Mouse (Mus musculus): ENCODE measurements around the gene Dixdc1.

Dixdc1 gene

DNA sequence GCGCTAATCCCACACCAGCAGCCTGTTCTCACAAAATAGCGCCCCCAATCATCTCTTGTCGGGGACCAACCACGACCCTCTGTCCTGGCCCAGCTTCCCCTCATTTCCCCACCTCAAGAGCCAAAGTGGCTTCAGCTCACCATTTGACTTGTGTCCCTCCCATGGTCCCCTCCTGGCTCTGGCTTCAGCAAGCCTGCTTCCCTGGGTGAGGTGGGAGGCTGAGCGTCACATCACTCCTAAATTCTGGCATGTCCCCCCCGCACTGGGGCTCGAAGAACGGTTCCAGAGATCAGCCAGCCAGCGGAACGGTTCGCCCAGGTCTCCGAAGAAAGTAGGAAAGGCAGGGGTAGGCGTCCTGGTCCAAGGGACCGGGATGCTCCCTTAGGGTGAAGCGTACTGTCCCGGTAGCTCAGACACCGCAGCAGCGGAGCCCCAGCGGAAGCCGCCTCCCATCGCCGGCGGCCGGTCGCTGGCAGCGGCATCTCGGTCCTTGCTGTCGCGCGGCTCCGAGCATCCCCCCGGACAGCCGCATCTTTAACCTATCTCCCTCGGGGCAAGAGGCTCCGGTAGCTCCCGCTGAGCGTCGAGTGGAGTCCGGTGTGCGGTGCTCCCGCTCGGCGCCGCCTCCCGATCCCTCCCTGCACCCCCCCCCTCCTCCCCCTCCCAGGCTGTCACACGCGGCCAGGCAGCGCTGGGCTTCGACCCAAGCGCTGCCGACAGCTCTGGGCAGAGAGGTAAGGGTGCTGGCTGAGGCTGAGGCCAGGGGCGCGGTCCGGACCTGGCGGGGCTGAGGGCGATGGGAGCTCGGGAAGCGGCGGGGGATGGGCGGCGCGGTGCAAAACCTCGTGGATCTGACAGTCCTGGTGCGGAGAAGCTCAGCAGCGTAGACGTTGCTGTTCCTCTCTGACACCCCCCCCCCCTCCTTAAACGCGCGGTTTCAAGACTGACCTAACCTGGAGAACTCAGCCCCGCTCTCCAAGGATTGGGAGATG lies 40.6 kb downstream of the Dixdc1 start:
- DNase-seq (ENCODE audit: low read depth) = no peak

DNA sequence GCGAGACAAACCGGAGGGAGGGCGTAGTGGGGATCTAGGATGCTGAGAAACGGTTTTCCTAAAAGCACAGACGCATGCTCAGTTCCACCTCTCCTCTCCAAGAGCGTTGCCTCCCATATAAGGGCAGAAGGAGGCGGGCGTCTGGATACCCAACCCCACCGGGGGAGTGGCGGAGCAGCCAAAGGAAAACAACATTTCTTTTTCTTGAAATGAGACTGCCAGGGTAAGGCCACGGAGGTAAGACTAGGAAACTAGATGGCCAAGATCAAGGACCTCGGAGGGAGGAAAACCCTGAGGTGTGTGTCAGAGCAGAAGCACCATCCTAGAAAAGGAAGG lies 41.6 kb downstream of the Dixdc1 start:
- peak; percentile 76 for DNase-seq (ENCODE audit: low read depth)

DNA sequence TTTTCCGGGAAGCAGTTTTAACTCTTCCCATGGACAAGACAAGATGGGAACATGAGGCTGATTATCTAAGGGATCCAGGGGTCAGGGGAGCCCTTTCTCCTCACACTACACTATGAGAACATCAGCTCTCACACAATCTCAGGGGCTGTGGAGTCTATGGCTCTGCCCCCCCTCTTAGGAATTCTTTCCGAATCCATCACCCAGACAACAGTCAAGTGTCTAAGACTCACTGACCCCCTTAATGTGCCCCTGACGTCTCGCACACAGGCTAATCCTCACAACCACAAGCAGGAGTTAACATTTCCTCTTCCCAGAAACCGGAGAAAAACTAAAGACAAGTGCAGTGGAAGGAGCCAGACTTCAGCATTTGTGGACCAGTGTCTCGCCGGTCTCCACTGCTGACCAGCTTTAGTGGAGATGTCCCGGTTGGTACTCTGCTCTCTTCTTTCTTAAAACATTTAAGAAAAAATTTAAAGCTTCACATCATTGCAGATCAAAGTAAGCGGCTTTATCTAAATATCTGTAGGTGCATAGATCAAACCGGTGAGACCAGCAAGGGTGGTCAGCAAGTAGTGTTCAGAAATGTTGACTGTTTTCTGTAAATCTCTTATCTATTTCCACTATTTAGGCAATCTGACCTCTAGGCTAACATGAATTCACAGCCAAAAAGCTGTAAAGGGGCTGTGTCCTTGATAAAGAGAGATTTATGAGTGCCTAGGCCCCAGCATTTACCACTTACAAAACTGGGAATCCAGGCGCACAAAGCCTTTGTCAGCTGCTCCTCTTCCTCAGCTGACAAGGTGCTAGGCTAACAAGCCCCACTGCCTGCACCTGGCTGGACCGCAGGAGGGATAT lies 42.2 kb downstream of the Dixdc1 start:
- no peak for DNase-seq (ENCODE audit: low read depth)

DNA sequence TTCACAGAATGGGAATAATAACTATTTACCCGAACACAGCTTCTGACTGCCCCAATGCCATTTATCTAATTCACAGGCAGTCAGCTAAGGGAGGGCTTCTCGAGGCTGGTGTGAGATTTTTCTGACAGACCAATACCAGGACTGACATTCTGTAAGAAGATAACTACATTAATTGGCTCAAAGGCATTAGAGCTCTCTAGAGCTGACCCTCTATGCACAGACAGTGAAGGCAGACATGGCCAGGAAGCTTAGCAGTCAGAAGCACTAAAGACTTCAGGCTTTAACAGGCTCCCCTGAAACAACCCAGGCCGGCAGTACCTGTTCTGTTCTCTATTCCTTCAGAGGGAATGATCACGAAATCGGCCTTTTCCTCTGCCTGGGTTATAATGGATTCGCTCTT lies 44.2 kb downstream of the Dixdc1 start:
- no peak for DNase-seq (ENCODE audit: low read depth)

DNA sequence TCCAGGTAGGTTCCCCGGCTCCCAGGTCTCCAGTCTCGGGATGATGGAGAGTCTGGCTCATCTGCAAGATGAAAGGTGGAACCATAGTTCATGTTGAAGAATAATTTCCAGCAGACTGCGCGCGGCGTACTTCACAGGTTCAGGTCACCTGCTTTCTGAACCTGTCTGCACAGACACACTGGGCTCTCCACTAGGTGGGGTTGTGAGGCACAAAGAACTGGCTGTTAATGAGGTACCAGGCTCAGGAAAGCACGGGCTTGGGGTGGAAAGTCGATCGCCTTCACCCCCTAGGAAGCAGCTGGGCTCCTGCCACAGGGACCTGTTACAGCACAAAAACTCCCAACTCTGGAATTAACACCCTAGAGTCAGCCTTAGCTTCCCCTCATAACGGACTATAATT lies 45.7 kb downstream of the Dixdc1 start:
- no peak for DNase-seq (ENCODE audit: low read depth)

DNA sequence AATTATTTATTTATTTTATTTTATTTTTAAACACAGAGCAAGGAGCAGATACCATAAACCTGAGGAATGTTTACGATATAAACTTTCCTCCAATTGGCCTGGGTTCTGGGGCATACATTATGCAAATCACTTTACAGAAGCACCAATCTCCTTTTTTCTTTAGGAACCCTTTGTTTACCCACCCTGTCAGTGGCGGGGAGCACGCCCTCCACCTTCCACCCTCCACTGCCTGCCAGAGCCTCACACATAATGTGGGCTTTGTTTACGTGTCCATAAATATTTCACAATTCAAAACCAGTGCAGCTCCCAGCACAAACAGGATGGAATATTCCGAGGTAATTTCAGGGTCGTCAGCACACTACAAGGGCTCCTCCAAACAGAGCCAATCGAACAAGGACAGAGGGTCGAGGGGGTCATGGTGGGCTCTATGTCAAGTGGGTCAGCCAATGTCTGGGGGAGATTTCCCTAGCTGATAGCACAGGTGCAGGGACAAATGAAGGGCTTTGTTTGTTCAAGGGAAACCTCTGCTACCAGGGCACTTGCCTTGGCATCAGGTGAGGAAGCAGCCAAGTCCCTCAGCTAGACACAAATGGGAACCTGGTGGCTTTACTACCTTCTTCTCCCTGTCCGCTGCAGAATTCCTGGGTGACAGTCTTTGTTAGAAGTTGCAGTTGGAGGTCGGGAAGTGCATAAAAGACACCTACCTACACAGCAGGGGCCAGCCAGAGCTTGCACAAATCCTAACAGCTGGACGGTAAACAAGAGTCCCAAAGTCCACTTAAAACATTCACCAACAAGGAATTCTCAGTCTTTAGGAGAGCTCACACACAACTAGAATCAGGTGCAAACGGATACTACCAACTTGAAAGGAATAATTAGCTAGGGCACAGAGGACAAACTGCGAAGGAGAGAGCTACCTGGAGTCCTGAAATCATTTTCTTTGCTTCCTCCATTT lies 46.4 kb downstream of the Dixdc1 start:
- DNase-seq (ENCODE audit: low read depth) = no peak

DNA sequence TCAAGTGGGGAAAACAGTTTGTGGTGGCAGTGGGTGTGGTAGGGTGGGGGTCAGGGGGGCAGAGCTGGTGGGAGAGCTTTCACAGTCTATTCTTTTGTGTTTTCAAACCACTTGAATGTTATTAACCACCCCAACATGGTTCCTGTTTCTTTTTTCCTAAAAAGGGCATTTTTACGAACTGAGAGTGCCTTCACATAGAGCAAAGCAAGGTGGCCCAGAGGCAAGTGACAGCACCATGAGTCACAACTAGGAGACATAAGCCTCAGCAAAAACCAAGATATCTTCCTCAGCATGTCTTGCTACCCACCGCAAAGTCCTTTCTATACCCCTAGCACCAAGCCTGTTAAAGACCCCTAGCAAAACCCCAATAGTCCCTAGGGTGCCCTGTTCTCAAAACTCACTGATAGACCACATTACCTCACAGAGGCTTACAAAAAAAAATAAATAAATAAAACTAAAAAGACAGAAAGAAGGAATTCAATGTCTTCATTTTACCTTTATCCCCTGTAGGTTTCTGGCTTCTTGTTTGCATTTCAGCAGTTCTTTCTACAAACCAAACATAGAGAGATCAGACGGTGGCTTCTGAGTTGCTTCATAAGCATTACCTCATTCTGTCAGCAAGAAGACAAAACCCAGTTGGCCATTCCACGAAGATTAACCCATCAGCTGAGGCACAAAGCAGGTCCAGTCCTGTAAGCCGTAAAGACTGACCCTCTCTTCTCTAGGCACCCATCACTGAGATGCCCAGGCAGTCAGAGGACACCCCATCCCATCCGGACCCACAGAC lies 52.3 kb downstream of the Dixdc1 start:
- DNase-seq (ENCODE audit: low read depth) = no peak

DNA sequence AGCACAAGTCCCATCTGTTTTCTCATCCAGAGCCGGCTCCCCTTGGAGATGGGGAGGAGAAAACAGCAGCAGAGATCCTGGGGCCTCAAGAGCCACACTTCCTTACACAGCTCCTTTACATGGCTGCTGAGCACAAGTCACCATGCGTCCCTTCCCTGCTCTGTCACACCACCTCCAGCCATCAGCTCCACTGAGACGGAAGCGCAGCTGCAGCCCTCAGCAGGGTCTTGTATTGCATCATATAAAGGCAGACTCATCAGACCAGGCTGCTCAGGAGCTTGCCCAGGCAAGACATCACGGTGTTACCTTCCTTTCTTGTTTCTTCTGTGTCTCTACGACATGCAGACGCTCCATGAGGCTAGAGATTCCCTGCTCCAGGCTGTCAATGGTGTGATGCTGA lies 57.6 kb downstream of the Dixdc1 start:
- DNase-seq (ENCODE audit: low read depth) = no peak

DNA sequence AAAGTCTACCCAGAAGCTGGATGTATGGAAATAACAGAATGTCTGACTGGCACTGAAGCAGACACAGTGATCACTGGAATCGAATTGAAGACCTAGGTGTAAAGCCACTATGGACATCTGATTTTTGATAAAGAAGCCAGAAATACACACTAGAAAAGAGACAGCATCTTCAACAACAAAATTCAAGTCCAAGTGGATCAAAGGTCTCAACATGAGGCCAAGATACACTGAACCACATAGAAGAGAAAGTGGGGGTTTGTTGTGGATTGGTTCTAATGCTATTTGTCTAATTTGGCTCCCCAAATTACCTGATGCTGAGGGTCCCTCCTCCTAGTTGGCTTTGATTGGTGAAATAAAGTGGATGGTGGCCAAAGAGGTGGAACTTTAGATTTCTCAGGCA lies 59.9 kb downstream of the Dixdc1 start:
- no peak for DNase-seq (ENCODE audit: low read depth)

DNA sequence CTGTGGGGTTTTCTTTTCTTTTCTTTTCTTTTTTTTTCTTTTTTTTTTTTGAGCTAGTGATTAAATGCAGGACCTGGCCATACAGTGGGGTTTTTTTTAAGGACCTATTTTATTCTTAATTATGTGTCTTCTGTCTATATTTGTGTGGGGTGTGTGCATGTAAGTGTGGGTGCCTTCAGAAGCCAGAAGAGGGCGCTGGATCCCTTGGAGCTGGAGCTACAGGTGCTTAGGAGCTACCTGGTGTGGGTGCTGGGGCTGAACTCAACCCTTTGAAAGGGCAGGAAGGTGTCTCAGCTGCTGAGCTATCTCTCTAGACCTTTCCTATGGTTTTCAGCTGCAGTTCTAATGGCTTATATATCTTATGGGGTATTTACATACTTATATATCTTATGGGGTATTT lies 64.5 kb downstream of the Dixdc1 start:
- no peak for DNase-seq (ENCODE audit: low read depth)

DNA sequence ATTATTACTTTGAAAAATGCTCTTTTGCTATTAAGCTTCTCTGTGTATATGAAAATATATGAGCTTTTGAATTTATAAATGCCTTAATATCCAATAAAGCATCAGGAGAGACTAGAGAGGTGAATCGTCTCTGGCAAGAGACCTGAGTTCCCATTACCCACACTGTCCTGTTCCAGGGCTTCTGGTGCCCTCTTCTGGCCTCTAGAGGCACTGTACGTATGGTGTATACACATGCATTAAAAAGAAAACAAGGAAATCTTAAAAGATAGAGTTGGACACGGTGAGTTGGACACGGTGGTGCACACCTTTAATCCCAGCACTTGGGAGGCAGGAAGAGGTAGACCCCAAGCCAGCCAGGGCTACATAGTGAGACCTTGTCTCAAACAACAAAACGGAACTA lies 68.6 kb downstream of the Dixdc1 start:
- no peak for DNase-seq (ENCODE audit: low read depth)

DNA sequence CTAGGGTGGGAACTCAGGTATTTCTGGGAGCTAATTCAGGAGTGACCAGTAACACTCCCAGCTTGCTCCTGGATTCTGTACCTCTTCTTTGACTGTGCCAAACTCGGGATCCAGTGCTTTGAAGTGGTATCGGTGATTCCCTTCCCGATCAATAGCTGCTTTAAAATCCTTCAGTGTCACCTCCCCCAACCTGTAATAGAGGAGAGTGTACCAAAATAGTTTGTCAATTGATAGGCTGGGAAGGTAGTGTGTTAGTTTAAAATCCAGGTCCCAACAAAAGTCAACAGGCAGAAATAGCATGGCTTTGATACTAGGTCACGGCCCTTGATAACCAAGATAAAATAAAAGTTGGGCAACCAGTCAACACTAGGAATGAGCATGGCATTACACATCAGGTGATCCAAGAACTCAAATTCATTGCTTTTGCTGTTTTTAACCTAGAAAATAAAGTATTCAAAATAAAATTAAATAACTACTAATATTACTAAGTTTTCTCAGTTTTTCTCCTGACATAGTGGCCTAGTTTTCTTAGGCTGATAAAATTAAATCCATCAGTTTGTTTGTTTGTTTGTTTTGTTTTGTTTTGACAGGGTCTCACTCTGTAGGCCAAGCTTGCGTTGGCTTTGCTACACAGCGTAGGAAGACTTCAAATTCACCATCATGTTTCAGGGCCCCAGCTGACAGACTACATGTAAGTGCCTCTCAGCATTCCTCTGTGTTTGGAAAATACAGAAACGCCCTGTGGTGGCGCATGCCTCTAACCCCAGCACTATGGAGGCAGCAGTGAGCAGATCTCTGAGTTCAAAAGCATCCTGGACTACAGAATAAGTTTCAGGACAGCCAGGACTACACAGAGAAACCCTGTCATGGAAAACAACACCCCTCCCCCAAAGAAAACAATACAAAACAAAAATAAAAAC lies 71.5 kb downstream of the Dixdc1 start:
- no peak for DNase-seq (ENCODE audit: low read depth)

DNA sequence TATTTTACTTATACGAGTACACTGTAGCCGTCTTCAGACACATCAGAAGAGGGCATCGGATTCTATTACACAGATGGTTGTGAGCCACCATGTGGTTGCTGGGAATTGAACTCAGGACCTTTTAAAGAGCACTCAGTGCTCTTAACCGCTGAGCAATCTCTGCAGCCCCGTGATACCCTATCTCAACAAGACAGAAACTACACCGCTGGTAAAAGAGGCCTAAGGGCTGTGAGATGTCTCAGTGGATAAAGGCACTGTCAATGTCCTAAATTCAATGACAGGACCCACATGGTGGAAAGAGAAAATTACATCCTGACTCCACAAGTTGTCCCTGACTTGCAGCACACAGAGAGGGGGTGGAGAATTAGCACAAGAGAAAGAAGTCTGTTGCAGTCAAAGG lies 72.9 kb downstream of the Dixdc1 start:
- DNase-seq (ENCODE audit: low read depth) = no peak

DNA sequence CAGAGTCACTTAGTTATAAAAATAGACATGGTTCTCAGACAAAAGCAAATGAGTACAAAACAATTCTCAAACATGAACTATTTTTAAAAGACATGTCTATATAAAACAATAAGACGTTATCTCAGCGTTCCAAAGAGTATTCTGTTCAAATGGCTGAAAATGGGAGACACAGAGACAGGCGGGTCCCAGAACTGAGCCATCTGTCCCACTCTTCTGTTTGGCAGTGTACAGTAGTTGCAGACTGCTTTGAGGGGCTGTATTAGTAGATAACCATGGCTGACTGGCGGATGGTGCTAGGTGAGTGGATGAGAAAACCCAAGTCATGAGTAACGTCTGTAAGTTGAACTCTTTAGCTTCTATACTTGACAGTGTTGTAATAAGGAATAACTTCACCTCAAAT lies 74.5 kb downstream of the Dixdc1 start:
- no peak for DNase-seq (ENCODE audit: low read depth)

DNA sequence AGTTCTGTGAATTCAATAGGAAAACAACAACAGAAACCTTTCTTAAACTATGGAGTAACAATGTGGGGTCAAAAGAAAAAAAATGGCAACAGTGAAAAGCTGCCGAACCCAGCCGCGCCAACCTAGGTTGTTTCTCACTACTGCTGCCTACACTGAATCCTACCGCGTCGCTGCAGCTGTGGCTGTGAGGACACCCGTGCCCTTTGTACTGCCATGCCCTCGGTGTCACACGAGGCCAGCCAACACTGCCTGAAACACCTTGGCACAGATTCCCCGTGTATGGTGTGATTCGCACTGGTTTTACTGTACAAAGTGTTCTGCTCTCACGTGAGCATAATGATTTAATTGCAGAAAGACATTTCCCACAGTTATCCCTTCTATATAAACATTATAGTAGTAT lies 78.9 kb downstream of the Dixdc1 start:
- DNase-seq (ENCODE audit: low read depth) = no peak

DNA sequence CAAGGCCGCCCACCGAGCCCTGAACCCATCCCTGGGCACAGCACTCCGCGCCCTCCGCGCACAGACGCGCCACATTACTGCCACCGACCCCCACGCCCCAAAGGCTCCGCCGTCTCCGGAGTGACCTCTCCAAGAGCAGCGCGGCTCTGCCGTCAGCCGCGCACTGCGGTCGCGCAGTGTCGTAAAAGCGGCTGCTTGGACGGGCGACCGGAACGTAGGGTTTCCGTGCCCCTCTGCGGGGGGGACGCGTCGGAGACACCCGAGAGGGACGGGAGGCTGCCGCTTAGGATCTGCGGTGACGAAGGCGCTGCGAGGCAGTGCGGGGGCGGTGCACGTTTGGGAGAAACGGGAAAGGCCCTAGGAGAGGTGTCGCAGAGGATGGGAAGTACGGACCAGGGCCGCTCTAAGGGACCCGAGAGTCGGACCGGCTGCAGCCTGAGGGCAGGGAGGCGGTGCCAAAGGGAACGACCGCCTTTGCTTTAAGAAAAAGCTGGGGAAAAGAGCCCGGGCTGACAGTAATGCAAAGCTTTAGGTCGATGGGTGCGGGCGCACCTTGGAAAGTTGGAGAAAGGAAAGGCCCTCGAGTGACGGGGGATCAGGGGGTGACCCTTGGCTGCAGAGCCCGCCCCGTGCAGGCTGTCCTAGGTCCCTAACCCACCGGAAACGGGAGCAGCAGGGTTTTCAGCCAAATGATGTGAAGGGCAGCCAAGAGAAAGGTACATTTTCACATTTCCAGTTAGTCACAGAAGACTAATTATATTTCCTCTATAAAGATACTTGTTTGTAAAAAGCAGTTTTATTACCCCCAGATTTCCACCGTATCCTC lies 79.7 kb downstream of the Dixdc1 start, which contains the start of gene Dlat:
TSS of gene Dlat (minus strand) at position 389 of the 826 bp plus-strand sequence.
- peak; percentile 66 for DNase-seq (ENCODE audit: low read depth)

DNA sequence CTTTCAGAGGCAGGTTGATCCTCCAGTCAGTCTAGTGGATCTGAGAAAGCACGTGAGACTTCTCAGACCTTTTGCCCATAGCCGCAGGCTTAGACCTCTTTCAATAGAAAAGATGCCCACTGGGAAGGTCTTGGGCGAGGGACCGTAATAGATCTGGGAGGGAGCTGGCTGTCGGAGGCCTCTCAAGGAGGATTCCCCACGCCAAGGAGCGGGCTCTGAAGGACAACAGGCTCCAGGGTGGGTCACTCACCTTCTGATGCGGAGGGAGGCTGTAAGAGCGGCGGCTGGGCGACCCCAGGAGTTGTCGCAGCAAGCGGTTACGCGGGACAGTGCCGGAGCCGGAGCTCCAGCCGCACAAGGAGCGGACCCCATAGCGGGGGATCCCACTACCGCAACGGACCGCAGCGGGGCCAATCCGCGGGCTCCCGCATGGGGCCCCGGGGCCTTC lies 80.4 kb downstream of the Dixdc1 start:
- DNase-seq (ENCODE audit: low read depth) = no peak

DNA sequence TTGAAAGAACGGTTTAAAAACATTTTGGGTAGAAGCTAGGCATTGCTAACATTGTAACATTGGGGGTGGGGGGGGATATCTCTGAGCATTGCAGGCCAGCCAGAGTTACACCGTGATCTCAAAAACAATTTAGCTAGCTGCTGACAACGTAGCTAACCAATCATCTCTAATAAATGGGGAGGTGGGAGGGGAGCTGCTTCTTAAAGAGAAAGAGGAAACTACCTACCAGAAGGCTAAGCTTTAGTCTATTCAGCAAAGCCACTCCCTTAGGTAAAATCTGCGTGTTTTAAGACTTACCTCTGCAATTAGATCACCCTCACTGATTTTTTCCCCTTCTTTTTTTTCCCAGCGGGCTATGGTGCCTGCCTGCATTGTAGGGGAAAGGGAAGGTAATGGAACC lies 80.9 kb downstream of the Dixdc1 start:
- no peak for DNase-seq (ENCODE audit: low read depth)

DNA sequence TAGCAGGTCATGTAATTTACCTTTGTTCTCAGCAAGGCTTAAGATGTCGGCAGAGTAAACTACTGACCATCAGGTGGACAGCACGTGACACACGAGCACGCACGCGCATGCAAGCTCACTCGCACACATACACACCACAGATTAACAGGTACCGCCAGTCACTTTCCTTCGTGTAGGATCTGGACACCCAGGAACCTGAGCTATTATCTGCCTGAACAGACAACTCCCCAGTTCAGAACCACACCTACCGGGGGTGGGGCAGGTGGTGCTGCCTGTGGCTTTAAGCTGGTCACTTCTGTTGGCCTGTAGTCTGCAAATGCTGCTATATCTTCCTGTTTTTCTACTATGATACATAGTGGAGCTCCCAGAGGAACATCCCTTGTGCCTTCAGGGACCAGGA lies 88.8 kb downstream of the Dixdc1 start:
- no peak for DNase-seq (ENCODE audit: low read depth)

Measured in fibroblast of lung, adult 2 months (primary cell).